Mouse (Mus musculus) liver, postnatal 0 days (tissue): ENCODE results near the gene Shank3.

Source experiments
- CTCF ChIP-seq: sonication (generic); IDR thresholded peaks from 2 replicates; pipeline ENCODE4 v1.5.1; 2016; ENCODE audit warnings: antibody characterized with exemption, low read depth
- EP300 ChIP-seq: IDR thresholded peaks from 2 replicates; pipeline ENCODE4 v1.6.1; 2016; ENCODE audit warnings: antibody characterized with exemption, low read depth, mild to moderate bottlenecking

DNA sequence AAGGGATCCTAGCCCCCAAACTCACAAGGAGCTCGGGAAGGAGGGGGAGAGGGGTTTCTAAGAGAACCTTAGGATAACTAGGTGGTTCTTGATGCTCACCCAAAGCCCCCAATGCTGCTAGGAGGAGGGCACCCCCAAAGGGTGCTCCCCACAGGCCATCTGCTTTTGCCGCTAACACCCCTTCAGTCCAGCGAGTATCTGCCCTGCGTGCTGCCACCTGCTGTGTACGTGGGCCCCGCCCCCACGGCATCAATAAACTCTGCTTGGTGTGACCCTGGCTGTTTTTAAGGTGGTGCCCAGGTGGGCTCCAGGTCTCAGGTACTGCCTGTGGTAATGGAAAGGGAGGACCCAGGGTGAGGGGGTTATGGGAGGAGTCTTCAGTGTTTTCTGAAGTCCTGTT is 37.2 kb upstream of the Shank3 start:
- TF ChIP-seq CTCF (no peak), EP300 (no peak)
